Mouse (Mus musculus) cerebellum, adult 2 months (tissue): ENCODE data around the gene Ttc30a2.

Experiments
- CTCF ChIP-seq: fragments of 200-500 bp; IDR thresholded peaks from 2 replicates; pipeline ENCODE4 v1.5.1; 2011; ENCODE audit warnings: low read depth, mild to moderate bottlenecking, control low read depth, low read length, moderate library complexity, borderline replicate concordance; ENCODE audit not compliant: insufficient read depth
- POLR2A ChIP-seq: fragments of 200-500 bp; IDR thresholded peaks from 2 replicates; pipeline ENCODE4 v1.6.1; 2011; ENCODE audit warnings: low read length, control low read depth, borderline replicate concordance; ENCODE audit not compliant: insufficient read depth

- TF ChIP-seq POLR2A (no peak), CTCF (peak; percentile 46; the same call in 1 of the 2 replicates)
Observed at GRCm38 (mm10) chr2:75964972-75965371, 13.0 kb downstream of the Ttc30a2 start.
